Mouse (Mus musculus) spleen, embryonic (tissue): ENCODE data around the gene Hist1h1d.
"Not testable (repeated sequence)": the region's sequence is repeated elsewhere in the genome, so short reads cannot be mapped to it uniquely, and the experiment has no call there.

Source experiments
- CTCF ChIA-PET: fragments of 350-600 bp; sonication (Branson Sonifier 250); formaldehyde crosslinking; loops from one replicate; lab custom pipeline; 2022; lab: Charles Lee

The Hist1h1d gene

GRCm38 (mm10) chr13:23543965-23544786, 8.9 kb upstream of the Hist1h1d start, which contains the start of gene Hist1h3f:
TSS of gene Hist1h3f (plus strand) at chr13:23544052.
- CTCF ChIA-PET: interaction anchor here (1.0 kb wide), 1 partner anchor 12 kb away, joined by 4 read pairs; no protein-coding TSS in a partner anchor

DNA sequence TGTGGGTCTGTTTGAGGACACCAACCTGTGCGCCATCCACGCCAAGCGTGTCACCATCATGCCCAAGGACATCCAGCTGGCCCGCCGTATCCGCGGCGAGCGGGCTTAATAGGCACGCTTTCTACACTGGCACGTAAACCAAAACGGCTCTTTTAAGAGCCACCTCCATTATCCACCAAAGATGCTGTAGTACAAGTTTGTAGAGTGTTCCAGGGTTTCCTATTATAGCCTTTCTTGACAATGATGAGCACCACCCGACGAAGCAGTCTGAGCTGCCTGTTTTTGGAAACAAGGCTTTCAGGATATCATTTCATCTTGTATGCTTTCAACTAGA, 8.3 kb upstream of the Hist1h1d start:
- CTCF ChIA-PET: not testable (repeated sequence)

- CTCF ChIA-PET: no interaction called here
Measured at GRCm38 (mm10) chr13:23546694-23547093, 6.4 kb upstream of the Hist1h1d start.

DNA sequence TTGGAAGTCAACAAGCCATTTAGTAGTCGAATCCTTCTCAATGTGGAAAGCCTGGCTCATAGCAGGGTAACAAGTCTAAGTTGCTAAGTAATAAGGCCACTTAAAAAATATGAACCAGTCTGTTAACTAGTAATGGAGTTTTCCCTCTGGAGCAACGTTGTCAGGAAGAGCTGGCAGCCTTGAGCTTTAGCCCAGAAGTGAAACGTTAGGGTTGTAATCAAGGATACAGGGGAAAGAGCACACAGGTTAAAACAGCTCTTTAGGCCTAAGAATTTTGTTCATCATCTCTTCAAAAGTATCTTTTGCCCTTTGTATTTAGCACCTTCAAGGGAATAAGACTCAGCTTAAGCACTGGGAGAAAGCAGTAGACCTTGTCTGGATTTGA, 2.3 kb upstream of the Hist1h1d start:
- CTCF ChIA-PET: interaction anchor here (0.8 kb wide), 1 partner anchor 16 kb away, joined by 4 read pairs; no protein-coding TSS in a partner anchor

GRCm38 (mm10) chr13:23551146-23551834, 1.8 kb upstream of the Hist1h1d start, which contains the start of gene Hist1h4f:
TSS of gene Hist1h4f (minus strand) at chr13:23551648.
- CTCF ChIA-PET: interaction anchor here (0.7 to 0.8 kb wide), 2 partner anchors 16 to 1772 kb away, joined by 4 read pairs; no protein-coding TSS in a partner anchor

GRCm38 (mm10) chr13:23551931-23552914, 839 bp upstream of the Hist1h1d start:
- CTCF ChIA-PET: interaction anchor here (0.6 to 1.6 kb wide), 3 partner anchors 9 to 1773 kb away, joined by 3 to 4 read pairs (median 4); no protein-coding TSS in a partner anchor

GRCm38 (mm10) chr13:23554393-23554792, 1.3 kb downstream of the Hist1h1d start:
- CTCF ChIA-PET: interaction anchor here (0.7 to 1.6 kb wide), 2 partner anchors 10 to 17 kb away, joined by 3 to 4 read pairs; no protein-coding TSS in a partner anchor

- CTCF ChIA-PET: interaction anchor here (0.7 to 1.1 kb wide), 2 partner anchors 9 to 12 kb away, joined by 3 to 4 read pairs; partner anchors contain the start of genes Hist1h2bh and Hist1h3f
Measured at GRCm38 (mm10) chr13:23554925-23555838, 2.1 kb downstream of the Hist1h1d start.

- CTCF ChIA-PET: interaction anchor here (0.6 to 1.1 kb wide), 2 partner anchors 12 to 179 kb away, joined by 4 to 6 read pairs; partner anchors contain the start of genes Hist1h2bh and Hist1h3f
Measured at GRCm38 (mm10) chr13:23555839-23556416, 2.9 kb downstream of the Hist1h1d start.

DNA sequence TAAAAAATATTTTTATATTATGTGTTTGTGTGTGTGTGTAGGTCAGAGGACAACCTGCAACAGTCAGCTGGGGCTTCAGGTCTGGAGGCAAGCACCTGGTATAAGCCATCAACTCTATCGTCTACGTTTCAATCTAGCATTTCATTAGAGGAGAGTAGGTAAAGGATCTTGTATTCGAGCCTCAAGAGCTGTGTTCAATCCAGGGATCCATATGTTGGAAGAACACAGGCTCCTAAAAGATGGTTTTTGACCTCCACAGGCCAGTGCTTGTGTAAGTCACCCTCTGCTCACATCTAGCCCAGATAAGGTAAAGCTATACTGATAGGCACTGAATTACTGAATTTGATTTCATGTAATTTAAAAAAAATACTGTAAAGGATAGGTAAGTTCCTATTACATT, 3.8 kb downstream of the Hist1h1d start:
- CTCF ChIA-PET: no interaction called here

GRCm38 (mm10) chr13:23560699-23561098, 7.6 kb downstream of the Hist1h1d start:
- CTCF ChIA-PET: interaction anchor here (0.6 kb wide), 4 partner anchors 9 to 1523 kb away, joined by 3 to 6 read pairs (median 3); no protein-coding TSS in a partner anchor

GRCm38 (mm10) chr13:23561531-23561882, 8.4 kb downstream of the Hist1h1d start:
- CTCF ChIA-PET: not testable (repeated sequence)

DNA sequence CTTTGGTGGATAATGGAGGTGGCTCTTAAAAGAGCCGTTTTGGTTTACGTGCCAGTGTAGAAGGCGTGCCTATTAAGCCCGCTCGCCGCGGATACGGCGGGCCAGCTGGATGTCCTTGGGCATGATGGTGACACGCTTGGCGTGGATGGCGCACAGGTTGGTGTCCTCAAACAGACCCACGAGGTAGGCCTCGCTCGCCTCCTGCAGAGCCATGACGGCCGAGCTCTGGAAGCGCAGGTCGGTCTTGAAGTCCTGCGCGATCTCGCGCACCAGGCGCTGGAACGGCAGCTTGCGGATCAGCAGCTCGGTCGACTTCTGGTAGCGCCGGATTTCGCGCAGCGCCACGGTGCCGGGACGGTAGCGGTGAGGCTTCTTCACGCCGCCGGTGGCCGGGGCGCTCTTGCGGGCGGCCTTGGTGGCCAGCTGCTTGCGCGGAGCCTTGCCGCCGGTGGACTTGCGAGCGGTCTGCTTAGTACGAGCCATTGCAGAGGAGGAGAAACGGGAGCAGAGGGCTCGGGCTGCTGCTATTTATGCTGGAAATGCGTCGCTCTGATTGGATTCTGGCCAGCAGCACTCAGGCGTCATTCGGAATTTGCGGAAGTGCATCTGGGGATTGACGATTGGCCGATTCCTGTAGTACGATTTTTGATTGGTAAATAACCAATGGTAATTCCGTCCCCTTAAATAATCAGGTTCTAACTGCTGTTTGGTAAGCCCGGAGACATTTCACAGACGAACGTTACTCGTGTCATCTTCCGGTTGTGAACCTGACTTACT, 9.0 kb downstream of the Hist1h1d start, which contains the start of gene Hist1h3e:
Gene Hist1h3e (minus strand): TSS at position 487 of the 777 bp plus-strand sequence.
- CTCF ChIA-PET: not testable (repeated sequence)

GRCm38 (mm10) chr13:23562699-23563462, 9.8 kb downstream of the Hist1h1d start:
- CTCF ChIA-PET: interaction anchor here (0.5 to 0.7 kb wide), 4 partner anchors 13 to 161 kb away, joined by 3 to 7 read pairs (median 4); no protein-coding TSS in a partner anchor

DNA sequence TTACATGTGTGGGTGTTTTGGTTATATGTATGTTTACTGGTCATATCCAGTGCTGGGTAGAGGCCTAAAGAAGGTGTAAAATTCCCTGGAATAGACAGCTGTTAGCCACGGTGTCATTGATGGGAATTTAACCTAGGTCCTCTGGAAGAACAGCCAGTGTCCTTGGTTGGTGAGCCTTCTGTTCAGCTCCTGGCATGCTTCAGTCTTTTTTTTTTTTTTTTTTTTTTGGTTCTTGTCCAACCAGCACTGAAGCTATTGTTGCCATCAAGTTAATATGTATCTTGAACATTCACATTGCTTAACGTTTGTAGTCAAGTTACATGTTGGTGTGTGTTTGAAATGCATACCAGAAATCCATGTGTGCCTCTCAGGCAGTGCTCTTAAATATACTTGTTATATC, 11.4 kb downstream of the Hist1h1d start:
- CTCF ChIA-PET: interaction anchor here (0.6 to 0.9 kb wide), 3 partner anchors 10 to 44 kb away, joined by 3 to 4 read pairs (median 3); no protein-coding TSS in a partner anchor

GRCm38 (mm10) chr13:23570261-23571021, 17.4 kb downstream of the Hist1h1d start:
- CTCF ChIA-PET: not testable (repeated sequence)
